17 mouse cellular contexts compared by ENCODE assay signal in genomic region chr13:34576392-34576791, GRCm38 (mm10).
DNase-seq lines count a peak whose midpoint lies in the region; ATAC-seq and TF ChIP-seq lines count a peak whose summit lies in the region.
"Had no signal": no experiment of that assay in that cellular context is flagged by ENCODE, and none has a peak within 500 bp of the region (broad histone marks: within the 10 kb centered on the region; RNA-seq: fewer than 3 reads in every experiment).

No protein-coding gene starts in this region.

- 63% methylated on average over 2 of the region's 2 CpGs for WGBS in hindbrain, embryonic 10.5 days
- 68% methylated on average over 2 of the region's 2 CpGs for WGBS in midbrain, embryonic 15.5 days

- no peak overlapping the region for H3K9ac ChIP-seq in midbrain, embryonic 15.5 days
- H3K9ac ChIP-seq: heart, embryonic 15.5 days; kidney, embryonic 15.5 days; limb, embryonic 13.5 days; liver, postnatal 0 days; stomach, embryonic 15.5 days had no signal

- no peaks in the 10 kb centered on the region for H3K9me3 ChIP-seq in hindbrain, embryonic 10.5 days
- H3K9me3 ChIP-seq in midbrain, embryonic 15.5 days = no peaks in the 10 kb centered on the region
- H3K9me3 ChIP-seq: embryonic facial prominence, embryonic 10.5 days; heart, embryonic 15.5 days; kidney, embryonic 15.5 days; limb, embryonic 13.5 days; stomach, embryonic 15.5 days had no signal

- DNase-seq in adrenal gland, adult 2 months = peak; percentile 43
- DNase-seq in adrenal gland, postnatal 14 days = no peak
- no peak for DNase-seq in layer of hippocampus, adult 2 months (ENCODE audit: low spot score in 2 of 2)
- no peak for DNase-seq in layer of hippocampus, adult 11-12 months (ENCODE audit: low spot score)
- DNase-seq in hindbrain, embryonic 10.5 days (ENCODE audit: low spot score) = peak; percentile 27
- DNase-seq in urinary bladder, postnatal 14 days (ENCODE audit: low spot score) = no peak
- DNase-seq in urinary bladder, adult 2 months (ENCODE audit: low spot score) = no peak
- DNase-seq: cerebellum, adult 8-10 months; liver, postnatal 0 days had no signal

- no peaks in the 10 kb centered on the region for H3K36me3 ChIP-seq in hindbrain, embryonic 10.5 days
- no peaks in the 10 kb centered on the region for H3K36me3 ChIP-seq in midbrain, embryonic 15.5 days (replicated peaks)
- H3K36me3 ChIP-seq: embryonic facial prominence, embryonic 10.5 days; heart, embryonic 15.5 days; kidney, embryonic 15.5 days; limb, embryonic 13.5 days; stomach, embryonic 15.5 days had no signal

- ATAC-seq in midbrain, embryonic 15.5 days (replicated peaks) = peak; percentile 73
- ATAC-seq: inflammation-experienced regulatory T-cells, adult 6 months; liver, postnatal 0 days had no signal

- H3K27me3 ChIP-seq in hindbrain, embryonic 10.5 days (ENCODE audit: insufficient read depth, poor library complexity, severe bottlenecking) = no peaks in the 10 kb centered on the region
- H3K27me3 ChIP-seq in midbrain, embryonic 15.5 days (replicated peaks) = no peaks in the 10 kb centered on the region
- H3K27me3 ChIP-seq: CH12.LX; heart, embryonic 15.5 days; kidney, embryonic 15.5 days; limb, embryonic 13.5 days; stomach, embryonic 15.5 days had no signal

- no peak for TF ChIP-seq CTCF in layer of hippocampus, adult 2 months (conservative IDR thresholded peaks at IDR 0.05)

- peak overlapping the region; percentile 36; the same call in 1 of the 2 replicates for H3K27ac ChIP-seq in layer of hippocampus, adult 2 months
- no peak overlapping the region for H3K27ac ChIP-seq in hindbrain, embryonic 10.5 days
- peak overlapping the region; percentile 79 for H3K27ac ChIP-seq in midbrain, embryonic 15.5 days
- H3K27ac ChIP-seq: embryonic facial prominence, embryonic 10.5 days; heart, embryonic 15.5 days; kidney, embryonic 15.5 days; limb, embryonic 13.5 days; stomach, embryonic 15.5 days had no signal

- H3K4me1 ChIP-seq in hindbrain, embryonic 10.5 days (replicated peaks) = peaks cover 18% of the 10 kb centered on the region
- peaks cover 9% of the 10 kb centered on the region for H3K4me1 ChIP-seq in midbrain, embryonic 15.5 days
- H3K4me1 ChIP-seq: kidney, embryonic 15.5 days; limb, embryonic 13.5 days; stomach, embryonic 15.5 days had no signal

- H3K4me2 ChIP-seq in midbrain, embryonic 15.5 days = no peak overlapping the region
- H3K4me2 ChIP-seq: heart, embryonic 15.5 days; kidney, embryonic 15.5 days; limb, embryonic 13.5 days; stomach, embryonic 15.5 days had no signal

- no peak overlapping the region for H3K4me3 ChIP-seq in layer of hippocampus, adult 2 months
- H3K4me3 ChIP-seq in hindbrain, embryonic 10.5 days = no peak overlapping the region
- H3K4me3 ChIP-seq in midbrain, embryonic 15.5 days = no peak overlapping the region
- H3K4me3 ChIP-seq: embryonic facial prominence, embryonic 10.5 days; heart, embryonic 15.5 days; kidney, embryonic 15.5 days; limb, embryonic 13.5 days; stomach, embryonic 15.5 days had no signal

Comparison
In these comparisons a context has a peak if more than half of its experiments do, and no peak if none do; other contexts are left out.
1. DNase-seq: peak in adrenal gland, adult 2 months (single experiment) and hindbrain, embryonic 10.5 days (single experiment); none in adrenal gland, postnatal 14 days (single experiment), layer of hippocampus, adult 2 months (0 of 2), layer of hippocampus, adult 11-12 months (single experiment), urinary bladder, postnatal 14 days (single experiment) and urinary bladder, adult 2 months (single experiment).